Comparison of ENCODE assay signal across 30 mouse cellular contexts in genomic region chr14:118440155-118440554, GRCm38 (mm10).
"Had no signal": no experiment of that assay in that cellular context is flagged by ENCODE, and none has a peak within 500 bp of the region (broad histone marks: within the 10 kb centered on the region; RNA-seq: fewer than 3 reads in every experiment).

No protein-coding gene starts in this region.

- H3K9me3 ChIP-seq: limb, embryonic 10.5 days; limb, embryonic 12.5 days; limb, embryonic 13.5 days; limb, embryonic 15.5 days; liver, embryonic 12.5 days; liver, embryonic 13.5 days; liver, embryonic 15.5 days; lung, embryonic 15.5 days; midbrain, embryonic 10.5 days; midbrain, embryonic 12.5 days; midbrain, embryonic 13.5 days; midbrain, embryonic 15.5 days; neural tube, embryonic 12.5 days had no signal

- H3K4me3 ChIP-seq: limb, embryonic 10.5 days; limb, embryonic 12.5 days; limb, embryonic 13.5 days; limb, embryonic 15.5 days; liver, embryonic 12.5 days; liver, embryonic 13.5 days; liver, embryonic 15.5 days; lung, embryonic 15.5 days; megakaryocyte, embryonic 14.5 days; midbrain, embryonic 10.5 days; midbrain, embryonic 12.5 days; midbrain, embryonic 13.5 days; midbrain, embryonic 15.5 days; myocyte; neural tube, embryonic 12.5 days had no signal

- H3K4me2 ChIP-seq: limb, embryonic 12.5 days; limb, embryonic 13.5 days; limb, embryonic 15.5 days; liver, embryonic 11.5 days; liver, embryonic 12.5 days; liver, embryonic 13.5 days; liver, embryonic 15.5 days; lung, embryonic 14.5 days; lung, embryonic 15.5 days; midbrain, embryonic 11.5 days; midbrain, embryonic 12.5 days; midbrain, embryonic 13.5 days; midbrain, embryonic 15.5 days; neural tube, embryonic 12.5 days had no signal

- H3K36me3 ChIP-seq: limb, embryonic 10.5 days; limb, embryonic 12.5 days; limb, embryonic 13.5 days; limb, embryonic 15.5 days; liver, embryonic 12.5 days; liver, embryonic 13.5 days; liver, embryonic 15.5 days; lung, embryonic 15.5 days; midbrain, embryonic 10.5 days; midbrain, embryonic 12.5 days; midbrain, embryonic 13.5 days; midbrain, embryonic 15.5 days; neural tube, embryonic 12.5 days had no signal

- DNase-seq: left cerebral cortex, postnatal 4 days; liver; liver, embryonic 13.5 days; liver, postnatal 0 days; lung, adult 18-20 months; lung, adult 2 months; lung, embryonic 14.5 days; lung, postnatal 10 days; lung, postnatal 14 days; lung, postnatal 36 days; lung, postnatal 4 days; midbrain, embryonic 14.5 days had no signal

- H3K27ac ChIP-seq: limb, embryonic 10.5 days; limb, embryonic 12.5 days; limb, embryonic 13.5 days; limb, embryonic 15.5 days; liver, embryonic 12.5 days; liver, embryonic 13.5 days; liver, embryonic 14.5 days; liver, embryonic 15.5 days; lung, embryonic 15.5 days; macrophage; midbrain, embryonic 10.5 days; midbrain, embryonic 12.5 days; midbrain, embryonic 13.5 days; midbrain, embryonic 15.5 days; neural tube, embryonic 12.5 days had no signal

- H3K9ac ChIP-seq: limb, embryonic 12.5 days; limb, embryonic 13.5 days; limb, embryonic 15.5 days; liver, embryonic 12.5 days; liver, embryonic 13.5 days; liver, embryonic 14.5 days; liver, embryonic 15.5 days; liver, postnatal 0 days; lung, embryonic 14.5 days; lung, embryonic 15.5 days; midbrain, embryonic 12.5 days; midbrain, embryonic 13.5 days; midbrain, embryonic 15.5 days; neural tube, embryonic 12.5 days had no signal
